Mouse (Mus musculus) retina, embryonic 14.5 days (tissue): ENCODE measurements around the gene Ncf4.
A peak's percentile ranks its signal among the peaks of the same experiment; 100 is the strongest.

ENCODE experiments used
- DNase-seq: peaks from one replicate; pipeline ENCODE4 v3.0.0-alpha.2; 2015; ENCODE audit warnings: low spot score

Gene Ncf4

GRCm38 (mm10) chr15:78244695-78245492 is at the start of gene Ncf4:
TSS of gene Ncf4 (plus strand) at chr15:78244801.
- no peak for DNase-seq

DNA sequence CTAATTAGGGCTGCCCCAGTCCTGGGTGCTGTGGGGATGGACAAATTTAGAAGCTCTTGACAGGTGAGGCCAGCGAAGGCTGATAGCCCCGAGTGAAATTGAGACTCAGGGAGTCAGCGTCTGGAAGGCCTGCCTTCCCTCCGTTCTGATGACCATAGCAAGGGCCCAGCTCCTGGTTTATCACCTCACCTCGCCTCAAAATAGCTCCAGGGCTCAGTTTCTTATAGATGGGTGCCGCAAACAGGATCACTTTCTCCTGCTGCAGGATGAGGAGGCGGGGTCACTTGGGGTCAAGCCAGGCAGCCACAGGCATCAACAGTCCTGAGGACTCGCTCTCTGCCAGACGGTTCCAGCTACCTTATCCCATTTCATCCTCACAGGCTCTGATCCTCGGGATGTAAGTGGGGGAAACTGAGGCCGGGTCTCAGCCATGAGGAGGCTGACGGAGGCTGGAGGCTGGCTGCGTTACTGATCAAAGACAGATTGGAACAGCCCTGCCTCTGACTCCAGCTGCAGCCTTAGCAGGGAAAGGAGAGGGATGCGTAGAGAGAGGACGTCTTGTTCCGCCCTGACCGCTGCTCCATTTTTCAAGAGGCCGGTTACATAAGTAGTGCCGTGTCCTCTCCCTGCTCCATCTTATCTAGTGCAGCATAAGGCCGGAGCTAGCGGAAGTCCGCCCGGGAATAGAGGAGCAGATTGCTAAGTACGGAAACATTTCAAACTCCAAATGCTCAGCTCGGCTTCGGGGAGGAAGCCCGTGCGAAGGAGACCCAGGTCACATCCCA is 49.3 kb upstream of the Ncf4 start:
- no peak for DNase-seq

DNA sequence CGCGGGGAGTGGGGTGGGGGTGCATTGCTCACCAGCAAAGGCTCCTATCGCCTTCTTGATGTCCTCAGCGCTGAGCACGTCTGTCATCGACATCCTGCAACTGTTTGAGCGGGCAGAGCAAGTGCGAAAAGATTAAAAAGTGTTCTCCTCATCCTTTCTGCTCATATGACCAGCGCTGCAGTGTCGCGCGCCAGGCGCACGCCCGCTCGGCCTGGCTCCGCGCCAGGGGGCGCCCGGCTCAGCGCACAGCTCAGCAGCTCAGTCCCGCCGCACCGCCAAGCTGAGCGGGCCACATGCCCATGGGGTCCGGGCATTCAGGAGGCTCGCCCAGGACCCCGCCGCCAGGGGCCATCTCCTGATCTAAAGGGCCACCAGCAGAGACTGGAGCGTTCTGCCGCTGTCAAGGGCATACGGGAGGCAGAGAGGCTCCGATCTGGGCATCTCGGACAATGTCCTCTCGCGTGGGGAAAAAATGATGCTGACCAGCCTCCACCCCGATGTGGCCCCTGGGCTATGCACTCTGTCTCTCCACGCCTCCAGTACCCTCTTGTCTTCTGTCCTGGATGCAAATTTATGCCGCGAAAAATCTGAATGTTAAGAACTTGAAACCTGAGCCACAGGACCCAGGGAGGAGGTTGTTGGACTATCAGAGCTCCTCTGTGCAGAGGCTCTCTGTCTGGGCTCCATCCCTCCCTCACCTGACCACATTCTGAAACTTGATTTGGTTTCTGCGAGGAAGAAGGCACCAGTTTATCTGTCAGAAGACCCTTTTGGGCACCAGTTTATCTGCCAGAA is 40.4 kb upstream of the Ncf4 start:
- peak; percentile 63 for DNase-seq

DNA sequence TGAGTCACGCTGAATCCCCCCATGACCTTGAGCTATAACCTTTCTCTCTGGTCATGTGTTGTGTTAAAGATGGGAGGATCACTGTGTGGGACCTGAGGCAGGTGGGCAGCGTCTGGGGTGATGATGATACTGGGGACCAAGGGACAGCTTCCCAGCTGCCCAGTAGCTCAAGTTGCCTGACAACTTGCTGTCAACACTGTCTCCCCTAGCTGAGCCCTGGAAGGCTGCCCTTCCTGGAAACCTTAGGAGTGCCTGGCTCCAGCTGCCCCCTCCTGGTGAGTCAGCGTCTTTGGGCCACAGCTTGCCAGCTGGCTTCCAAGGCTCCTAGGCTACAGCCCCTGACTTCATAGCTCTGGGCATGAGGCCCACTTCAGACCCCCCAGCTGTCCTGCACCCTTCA is 39.4 kb upstream of the Ncf4 start:
- DNase-seq, result peak; percentile 57

GRCm38 (mm10) chr15:78206312-78206711 is 38.3 kb upstream of the Ncf4 start, which contains the start of gene Pvalb:
TSS of gene Pvalb (minus strand) at chr15:78206400.
- DNase-seq, result no peak

DNA sequence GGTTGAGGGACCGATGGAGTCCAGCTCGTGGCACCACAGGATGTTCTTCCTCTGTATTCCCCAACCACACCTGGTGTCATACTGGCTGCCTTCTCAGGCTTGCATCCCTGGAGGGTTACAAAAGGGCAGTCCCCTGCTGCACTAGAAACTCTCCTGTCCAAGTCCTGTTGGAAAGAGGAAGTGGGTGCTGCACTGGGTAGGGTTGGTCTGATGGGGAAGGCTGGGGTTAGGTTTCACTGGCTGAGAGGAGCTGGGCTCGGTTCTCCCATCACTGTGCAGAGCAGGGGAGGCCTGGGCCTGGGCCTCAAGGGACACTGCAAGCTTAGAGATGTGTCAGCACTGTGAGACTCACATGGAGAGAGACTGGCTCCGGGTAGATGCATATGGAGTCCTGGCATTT is 34.4 kb upstream of the Ncf4 start:
- no peak for DNase-seq

- no peak for DNase-seq
Observed at GRCm38 (mm10) chr15:78211367-78211766, 33.2 kb upstream of the Ncf4 start.

GRCm38 (mm10) chr15:78215269-78215668 is 29.3 kb upstream of the Ncf4 start:
- DNase-seq, result no peak

- DNase-seq, result no peak
Observed at GRCm38 (mm10) chr15:78227816-78228215, 16.8 kb upstream of the Ncf4 start.

DNA sequence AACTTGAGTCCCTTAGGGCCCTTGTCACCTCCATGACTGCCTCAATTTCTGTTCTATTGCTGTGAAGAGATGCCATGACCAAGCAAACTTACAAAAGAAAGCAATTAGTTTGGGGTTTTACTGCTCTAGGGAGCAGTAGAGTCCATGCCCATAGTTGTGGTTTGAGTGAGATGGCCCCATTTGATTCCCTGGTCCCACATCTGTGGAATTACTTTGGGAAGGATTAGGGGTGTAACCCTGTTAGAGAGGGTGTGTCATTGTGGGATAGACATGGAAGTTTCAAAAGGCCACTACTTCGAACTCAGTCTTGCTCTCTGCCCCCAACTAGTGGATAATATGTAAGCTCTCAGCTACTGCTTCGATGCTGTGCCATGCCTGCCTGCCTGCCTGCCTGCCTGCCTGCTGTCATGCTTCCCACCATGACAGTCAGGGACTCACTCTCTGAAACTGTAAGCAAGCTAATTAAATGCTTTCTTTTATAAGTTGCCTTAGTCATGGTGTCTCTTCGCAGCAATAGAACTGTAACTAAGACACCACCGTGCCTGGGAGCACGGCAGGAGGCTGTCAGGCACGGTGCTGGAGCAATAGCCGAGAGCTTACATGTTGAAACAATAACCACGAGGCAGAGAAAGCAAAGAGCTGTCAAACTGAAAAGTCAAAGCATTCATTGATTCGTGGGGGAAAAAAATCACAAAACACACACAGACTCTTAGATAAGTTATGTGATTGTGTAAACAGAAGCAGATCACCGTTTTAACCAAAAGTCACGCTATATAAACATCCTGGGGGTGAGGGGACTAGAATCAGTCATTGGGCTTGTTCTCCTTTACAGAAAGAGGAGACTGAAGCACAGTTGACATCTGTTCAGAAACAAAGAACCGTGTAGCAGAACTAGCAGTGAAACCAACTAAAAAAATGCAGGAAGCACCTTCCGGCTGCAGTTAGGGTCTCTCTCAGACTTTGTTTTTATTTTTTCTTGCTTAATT is 13.0 kb upstream of the Ncf4 start:
- DNase-seq, result no peak

GRCm38 (mm10) chr15:78234823-78235509 is 9.6 kb upstream of the Ncf4 start:
- DNase-seq, result no peak

DNA sequence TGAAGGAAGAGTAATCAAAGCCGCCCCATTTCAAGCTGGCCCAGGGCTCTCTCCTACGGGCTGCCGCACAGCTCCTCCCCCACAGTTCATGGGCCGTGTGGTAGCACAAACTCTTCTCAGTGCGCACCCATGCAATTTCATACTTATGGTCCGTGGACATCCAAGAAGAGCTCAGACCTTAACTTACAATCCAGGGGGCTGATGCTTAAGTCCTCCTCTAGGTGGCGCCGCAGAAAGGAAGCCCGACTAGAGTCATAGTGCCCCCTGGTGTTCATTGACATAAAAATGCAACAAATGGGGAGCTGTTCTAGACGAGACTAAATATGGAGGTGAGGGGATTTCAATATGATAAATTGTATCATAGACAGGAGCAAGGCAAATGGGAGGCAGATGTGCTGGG is 5.1 kb upstream of the Ncf4 start:
- DNase-seq, result peak; percentile 93

DNA sequence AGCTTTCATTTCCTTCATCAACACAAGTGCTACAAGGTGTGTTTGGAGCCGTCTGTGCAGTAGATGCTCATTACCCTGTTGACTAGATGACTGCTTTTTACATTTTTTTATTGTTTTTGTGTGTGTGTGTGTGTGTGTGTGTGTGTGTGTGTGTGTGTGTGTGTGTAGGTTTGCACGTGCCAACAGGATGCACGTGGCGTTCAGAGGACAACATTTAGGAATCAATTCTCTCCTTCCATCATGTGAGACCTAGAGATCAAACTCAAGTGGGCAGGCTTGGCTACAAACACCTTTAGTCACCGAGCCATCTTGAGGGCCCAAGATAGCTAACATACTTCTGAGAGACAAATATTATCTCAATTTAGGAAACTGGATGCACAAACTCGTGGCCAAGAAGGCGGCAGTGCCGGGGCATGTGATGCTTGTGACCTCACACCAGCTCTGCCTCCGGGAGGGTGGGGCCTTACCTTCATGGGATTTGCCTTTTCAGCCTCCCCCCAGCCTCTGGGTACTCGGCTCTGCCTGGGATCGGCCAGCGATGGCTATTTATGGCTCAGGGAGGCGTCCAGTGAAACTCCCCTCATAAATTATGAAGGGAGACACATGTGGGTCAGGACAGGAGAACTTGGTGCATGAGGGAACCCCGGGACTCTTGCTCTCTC is 4.5 kb upstream of the Ncf4 start:
- no peak for DNase-seq

- DNase-seq, result no peak
Observed at GRCm38 (mm10) chr15:78241335-78241734, 3.3 kb upstream of the Ncf4 start.

DNA sequence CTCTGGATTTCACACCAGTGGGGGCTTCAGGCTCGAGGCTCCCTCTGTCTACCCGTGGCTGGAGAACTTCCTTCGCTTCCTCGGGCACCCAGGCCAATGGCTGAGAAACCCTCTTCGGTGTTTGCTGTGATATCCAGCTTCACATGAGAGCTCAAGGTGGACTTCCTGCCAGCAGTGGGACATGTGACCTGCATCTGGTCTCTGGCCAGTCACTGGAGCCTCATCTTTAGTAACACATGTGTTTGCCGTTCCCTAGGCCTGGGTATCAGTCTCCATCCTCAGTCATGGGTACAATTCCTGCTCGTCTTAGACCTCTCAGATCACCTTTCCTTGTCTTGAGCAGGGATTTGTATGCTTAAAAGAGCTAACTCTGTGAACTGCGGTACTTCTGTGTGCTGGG is 1.5 kb upstream of the Ncf4 start:
- DNase-seq, result no peak

DNA sequence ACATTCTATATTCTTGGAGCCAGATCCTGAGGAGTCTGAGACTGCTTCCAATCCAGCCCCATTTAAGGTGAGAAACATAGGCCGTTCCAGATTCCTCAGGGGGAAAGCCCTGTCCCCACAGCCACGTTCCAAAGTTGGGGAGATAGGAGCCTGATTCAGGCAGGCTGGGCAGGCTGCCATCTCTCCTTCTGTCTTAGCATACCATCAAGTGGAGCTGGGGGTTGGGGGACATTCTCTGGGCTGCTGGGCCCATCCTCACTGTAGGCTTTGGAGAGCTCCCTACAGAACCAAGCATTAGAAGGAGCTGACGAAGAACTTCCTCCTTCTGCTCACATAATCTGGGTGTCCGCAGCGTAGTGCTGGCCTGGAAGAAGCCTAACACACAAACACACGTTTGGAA is 827 bp upstream of the Ncf4 start:
- DNase-seq, result no peak

DNA sequence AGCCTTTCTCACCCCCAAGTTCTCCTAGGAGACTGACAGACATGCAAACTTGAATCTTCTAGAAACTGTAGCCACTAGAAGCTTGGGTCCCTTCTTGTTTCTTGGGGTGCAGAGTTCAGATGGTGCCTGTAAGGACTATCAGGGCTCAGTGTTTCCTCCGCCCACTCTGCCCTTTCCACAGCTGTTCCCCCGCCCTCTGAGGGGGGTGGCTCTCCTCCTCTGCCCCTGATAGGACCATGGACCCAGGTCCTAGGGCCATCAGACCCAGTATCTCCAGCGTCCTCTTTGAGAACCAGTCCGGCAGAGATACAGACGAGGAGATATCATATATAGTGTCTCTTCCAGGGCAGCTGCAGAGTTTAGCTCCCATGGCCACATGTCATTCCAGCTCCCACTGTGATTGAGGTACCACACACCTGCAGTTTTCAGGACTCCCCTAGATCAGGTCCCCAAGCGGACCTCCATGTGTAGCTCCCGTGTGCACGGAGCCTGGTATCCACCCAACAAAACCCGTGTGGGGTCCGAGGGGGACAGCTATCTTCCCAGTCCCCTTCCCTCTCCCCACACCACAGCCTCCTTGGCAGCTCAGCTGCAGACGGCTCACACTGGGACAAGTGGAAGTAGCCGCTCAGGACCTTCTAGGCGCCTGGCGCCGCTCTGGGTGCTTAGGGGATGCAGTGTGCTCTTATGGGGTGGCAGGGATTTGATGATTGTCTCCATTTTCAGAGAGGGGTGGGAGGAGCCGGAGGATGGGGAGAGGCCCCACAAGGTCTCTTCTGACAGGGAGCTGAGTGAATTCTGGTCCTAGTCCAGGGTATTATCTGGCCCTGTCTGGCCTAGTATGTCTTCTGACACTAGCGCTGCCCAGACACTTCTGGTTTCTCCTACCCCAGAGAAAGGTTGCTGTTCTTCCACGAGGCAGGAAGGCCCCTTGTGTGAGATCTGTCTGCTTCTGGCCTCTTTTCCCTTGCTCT is 1.8 kb downstream of the Ncf4 start:
- DNase-seq, result no peak

DNA sequence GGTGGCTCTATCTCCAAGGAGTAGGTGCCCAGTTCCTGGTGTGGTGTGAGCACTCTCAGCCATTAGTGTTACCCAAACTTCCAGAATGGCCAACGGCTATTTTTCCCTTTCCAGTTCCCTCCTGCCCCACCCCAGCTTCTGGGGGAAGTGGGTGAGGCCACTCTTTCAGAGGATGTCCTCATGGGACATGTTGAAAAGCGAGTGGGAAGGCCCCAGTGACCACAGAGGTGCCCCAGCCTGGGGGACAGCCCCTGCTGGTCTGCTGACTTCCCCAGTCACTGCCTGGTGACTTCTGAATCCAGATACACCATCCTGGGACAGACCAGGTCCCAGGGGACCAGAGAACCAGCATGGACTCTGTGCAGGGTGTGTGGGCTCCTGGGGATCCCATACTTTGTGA is 3.1 kb downstream of the Ncf4 start:
- DNase-seq, result no peak

DNA sequence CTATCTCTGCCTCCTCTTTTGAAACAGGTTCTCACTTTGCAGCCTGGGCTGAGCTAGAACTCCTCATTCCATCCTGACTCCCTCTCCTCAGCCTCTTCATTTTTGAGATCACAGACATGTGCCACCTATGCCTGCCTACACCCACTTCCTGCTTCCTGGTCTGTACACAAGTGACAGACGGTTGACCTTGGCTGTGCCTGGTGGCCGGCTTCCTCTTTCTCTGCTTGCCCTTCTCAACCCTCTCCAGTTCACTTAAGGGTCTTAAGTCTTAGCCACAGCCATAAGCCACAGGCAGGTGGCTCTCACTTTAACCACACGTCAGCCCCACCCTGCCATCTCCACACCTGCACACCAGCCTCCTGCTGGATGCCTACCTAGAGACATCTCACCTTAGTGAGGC is 3.8 kb downstream of the Ncf4 start:
- DNase-seq, result no peak
